Mouse (Mus musculus) lung, adult 2 months (tissue): ENCODE results near the gene Spata31d1d. TPM values are rescaled to one million over a fixed set of nuclear protein-coding genes. Genes with fewer than 3 reads are reported as not detected.
"Not testable (repeated sequence)": the region's sequence is repeated elsewhere in the genome, so short reads cannot be mapped to it uniquely, and the experiment has no call there.

ENCODE experiments used
- DNase-seq: peaks from one replicate; pipeline ENCODE4 v3.0.0; 2022
- H3K4me1 ChIP-seq: fragments of 200-500 bp; 2 replicates; pipeline ENCODE4 v1.6.1; 2011; ENCODE audit warnings: low read length; ENCODE audit not compliant: control insufficient read depth, insufficient read depth
- H3K4me3 ChIP-seq: fragments of 200-500 bp; replicated peaks from 2 replicates; pipeline ENCODE3; 2011; ENCODE audit warnings: low read depth, mild to moderate bottlenecking, control low read depth, low read length; ENCODE audit errors: extremely low read depth
- CTCF ChIP-seq: fragments of 200-500 bp; IDR thresholded peaks from 2 replicates; pipeline ENCODE4 v1.5.1; 2011; ENCODE audit warnings: mild to moderate bottlenecking, low read length, control low read depth; ENCODE audit not compliant: insufficient read depth
- POLR2A ChIP-seq: fragments of 200-500 bp; IDR thresholded peaks from 2 replicates; pipeline ENCODE4 v1.6.1; 2011; ENCODE audit warnings: low read depth, mild to moderate bottlenecking, control low read depth, low read length, borderline replicate concordance; ENCODE audit errors: extremely low read depth
- WGBS: fragments of 180-500 bp; shearing (Covaris S2); methylation state at CpG from one replicate; pipeline ENCODE4 v1.1.7; 2018; 5-methylcytosine and 5-hydroxymethylcytosine counted together
- polyA plus RNA-seq: library from polyadenylated mRNA; depleted of rRNA; stranded (reverse); fragments of >200 nt; gene quantifications from 2 replicates; pipeline ENCODE4 v1.2.3, GENCODE M21; 2012

Spata31d1d gene
- polyA plus RNA-seq, 1 experiment, result not detected

GRCm38 (mm10) chr13:59710230-59710629 lies 21.3 kb downstream of the Spata31d1d start, which contains the start of gene Spata31d1a:
Gene Spata31d1a, minus strand, starts transcription at chr13:59710330.
- WGBS, result 87% methylated on average over 15 of the region's 15 CpGs
- TF ChIP-seq POLR2A (no peak), CTCF (no peak)
- H3K4me1 ChIP-seq, result no peaks in the 10 kb centered on the region
- no peak within 1 kb of the TSS for H3K4me3 ChIP-seq
- no peak for DNase-seq

DNA sequence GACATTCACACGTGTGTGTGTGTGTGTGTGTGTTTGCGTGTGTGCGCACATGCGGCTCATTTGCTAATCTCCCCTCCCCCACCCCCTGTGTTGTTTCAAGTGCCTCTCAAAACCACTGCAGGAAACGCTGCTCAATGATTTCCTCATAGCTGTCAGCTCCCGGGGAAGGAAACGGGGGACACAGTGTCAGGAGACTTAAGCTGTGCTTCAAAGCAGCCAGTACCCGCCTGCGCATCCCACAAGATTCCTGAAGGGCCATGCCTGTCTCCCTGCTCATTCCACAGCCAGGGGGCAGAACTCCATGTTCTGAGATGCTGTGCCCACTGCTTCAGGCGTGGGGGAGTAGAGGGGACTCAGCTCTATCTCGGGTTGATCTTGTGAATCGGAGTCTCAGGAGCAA lies 27.0 kb downstream of the Spata31d1d start:
- TF ChIP-seq POLR2A, result no peak
- TF ChIP-seq CTCF, result peak; percentile 49
- DNase-seq, result peak; percentile 31
- Histone ChIP-seq H3K4me3 (peak overlapping the region; percentile 8), H3K4me1 (peaks cover 7% of the 10 kb centered on the region)
- WGBS, result 14% methylated on average over 12 of the region's 12 CpGs

- peaks cover 7% of the 10 kb centered on the region for H3K4me1 ChIP-seq
- H3K4me3 ChIP-seq, result no peak overlapping the region
- 86% methylated on average over 12 of the region's 12 CpGs for WGBS
- TF ChIP-seq POLR2A, result no peak
- no peak for TF ChIP-seq CTCF
- no peak for DNase-seq
These were observed 28.0 kb downstream of the Spata31d1d start for GRCm38 (mm10) chr13:59703514-59703913.

- DNase-seq, H3K4me1 ChIP-seq, H3K4me3 ChIP-seq: not testable (repeated sequence)
- 48% methylated on average over 1 of the region's 1 CpGs for WGBS
These were observed 31.4 kb downstream of the Spata31d1d start for GRCm38 (mm10) chr13:59700137-59700536.

GRCm38 (mm10) chr13:59699131-59699530 lies 32.4 kb downstream of the Spata31d1d start:
- DNase-seq, result no peak
- Histone ChIP-seq H3K4me3 (no peak overlapping the region), H3K4me1 (0 out of 2 replicates have a peak, but pooled peaks cover under 1% of the 10 kb centered on the region)
- TF ChIP-seq CTCF (no peak), POLR2A (no peak)
- WGBS, result 89% methylated on average over 8 of the region's 8 CpGs

DNA sequence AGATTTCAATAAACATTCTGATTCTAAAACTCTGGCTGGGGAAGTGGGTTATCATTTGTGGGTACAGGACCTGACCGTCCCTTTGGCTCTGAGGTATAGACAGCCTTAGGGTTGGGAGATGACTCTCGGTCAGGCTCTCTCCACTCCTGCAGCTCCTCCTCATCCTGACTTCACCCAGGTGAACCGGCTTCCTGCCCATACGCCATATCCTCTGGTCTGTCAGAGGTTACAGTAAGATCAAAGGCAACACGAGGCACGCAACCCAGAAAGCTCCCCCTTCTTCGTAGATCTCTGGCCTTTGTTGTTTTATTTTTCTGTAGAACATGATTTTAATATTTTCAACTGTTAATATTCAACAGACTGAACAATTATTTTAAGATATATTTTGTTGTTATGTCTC lies 35.8 kb downstream of the Spata31d1d start:
- Histone ChIP-seq H3K4me1 (no peaks in the 10 kb centered on the region), H3K4me3 (no peak overlapping the region)
- TF ChIP-seq CTCF (no peak), POLR2A (no peak)
- DNase-seq, result no peak
- 76% methylated on average over 7 of the region's 7 CpGs for WGBS

- H3K4me3 ChIP-seq, result no peak within 1 kb of the TSS
- TF ChIP-seq POLR2A (no peak), CTCF (no peak)
- no peaks in the 10 kb centered on the region for H3K4me1 ChIP-seq
- 87% methylated on average over 3 of the region's 3 CpGs for WGBS
- no peak for DNase-seq
These were observed 37.5 kb downstream of the Spata31d1d start, which contains the start of gene 4921517D22Rik for GRCm38 (mm10) chr13:59694008-59694407. Gene 4921517D22Rik, minus strand, starts transcription at chr13:59694108.

DNA sequence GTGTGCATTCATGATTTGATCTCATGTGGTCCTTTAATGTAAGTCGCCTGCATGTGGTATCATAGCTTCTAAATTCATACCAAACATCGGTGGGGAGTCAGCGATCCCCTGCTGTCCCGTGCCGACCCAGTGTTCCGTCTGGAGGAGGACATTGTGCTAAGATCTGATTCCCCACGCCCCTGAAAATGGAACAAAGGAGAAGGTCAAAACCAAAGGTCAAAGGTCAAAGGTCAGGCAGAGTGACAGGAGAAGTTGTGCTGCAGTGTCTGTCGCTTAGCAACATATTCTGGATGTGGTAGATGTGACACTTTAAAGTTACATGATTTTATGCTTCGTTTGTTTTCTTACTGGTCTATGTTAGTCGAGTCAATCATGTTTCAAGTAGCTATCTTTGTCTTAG lies 40.1 kb downstream of the Spata31d1d start:
- no peak for DNase-seq
- TF ChIP-seq POLR2A (no peak), CTCF (no peak)
- H3K4me3 ChIP-seq, result no peak overlapping the region
- WGBS, result 76% methylated on average over 10 of the region's 10 CpGs
- no peaks in the 10 kb centered on the region for H3K4me1 ChIP-seq

DNA sequence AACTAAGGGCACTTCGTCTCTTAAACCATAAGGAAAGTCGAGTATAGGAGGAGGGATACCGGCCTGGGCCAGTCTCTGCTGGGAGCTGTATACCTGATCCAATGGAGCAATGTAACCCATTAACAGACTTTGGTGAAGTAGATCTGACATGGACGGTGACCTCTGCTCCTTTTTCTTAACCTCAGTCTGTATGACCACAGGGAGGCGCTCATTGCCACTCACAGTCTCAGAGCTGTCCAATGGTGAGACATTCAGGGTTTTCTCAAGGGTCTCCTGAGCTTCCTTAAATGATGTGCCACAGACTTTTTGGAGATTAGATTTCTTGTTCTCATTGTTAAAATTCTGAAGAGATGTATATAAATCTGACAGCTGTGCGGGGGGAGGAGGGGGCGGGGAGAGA lies 41.0 kb downstream of the Spata31d1d start:
- Histone ChIP-seq H3K4me3 (no peak overlapping the region), H3K4me1 (no peaks in the 10 kb centered on the region)
- TF ChIP-seq CTCF, result no peak
- no peak for TF ChIP-seq POLR2A
- WGBS, result 81% methylated on average over 7 of the region's 7 CpGs
- DNase-seq, result no peak

DNA sequence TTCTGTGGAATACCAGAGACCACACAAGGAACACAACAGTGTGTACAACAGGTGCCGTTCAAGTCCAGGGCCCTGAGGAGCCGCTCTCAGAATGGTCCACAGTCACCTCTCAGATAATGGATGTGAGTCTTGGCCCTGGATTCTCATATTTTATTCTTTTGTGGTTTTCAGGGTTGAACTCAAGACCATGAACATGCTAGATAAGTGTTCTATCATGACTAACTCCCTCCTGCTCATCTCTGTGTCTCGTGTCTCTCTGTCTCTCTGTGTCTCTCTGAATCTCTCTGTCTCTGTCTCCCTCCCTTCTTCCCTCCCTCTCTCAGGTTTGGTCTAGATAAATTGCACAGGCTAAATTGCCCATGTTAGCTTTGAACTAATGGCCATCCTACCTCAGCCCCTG lies 41.7 kb downstream of the Spata31d1d start:
- 93% methylated on average over 3 of the region's 3 CpGs for WGBS
- TF ChIP-seq CTCF, result no peak
- no peak for TF ChIP-seq POLR2A
- Histone ChIP-seq H3K4me3 (no peak overlapping the region), H3K4me1 (no peaks in the 10 kb centered on the region)
- DNase-seq, result no peak

- H3K4me1 ChIP-seq, result no peaks in the 10 kb centered on the region
- DNase-seq, result no peak
- no peak for TF ChIP-seq CTCF
- no peak for TF ChIP-seq POLR2A
- 84% methylated on average over 9 of the region's 9 CpGs for WGBS
- no peak overlapping the region for H3K4me3 ChIP-seq
These were observed 42.2 kb downstream of the Spata31d1d start for GRCm38 (mm10) chr13:59689313-59689712.
